Mouse (Mus musculus) hindlimb bud, embryonic 11.5 days (tissue): ENCODE data around the gene Dok4.

Experiments used
- DNase-seq: peaks from one replicate; pipeline ENCODE4 v3.0.0-alpha.2; 2012; ENCODE audit warnings: low read depth, low spot score; ENCODE audit errors: extremely low spot score

Dok4 gene

DNA sequence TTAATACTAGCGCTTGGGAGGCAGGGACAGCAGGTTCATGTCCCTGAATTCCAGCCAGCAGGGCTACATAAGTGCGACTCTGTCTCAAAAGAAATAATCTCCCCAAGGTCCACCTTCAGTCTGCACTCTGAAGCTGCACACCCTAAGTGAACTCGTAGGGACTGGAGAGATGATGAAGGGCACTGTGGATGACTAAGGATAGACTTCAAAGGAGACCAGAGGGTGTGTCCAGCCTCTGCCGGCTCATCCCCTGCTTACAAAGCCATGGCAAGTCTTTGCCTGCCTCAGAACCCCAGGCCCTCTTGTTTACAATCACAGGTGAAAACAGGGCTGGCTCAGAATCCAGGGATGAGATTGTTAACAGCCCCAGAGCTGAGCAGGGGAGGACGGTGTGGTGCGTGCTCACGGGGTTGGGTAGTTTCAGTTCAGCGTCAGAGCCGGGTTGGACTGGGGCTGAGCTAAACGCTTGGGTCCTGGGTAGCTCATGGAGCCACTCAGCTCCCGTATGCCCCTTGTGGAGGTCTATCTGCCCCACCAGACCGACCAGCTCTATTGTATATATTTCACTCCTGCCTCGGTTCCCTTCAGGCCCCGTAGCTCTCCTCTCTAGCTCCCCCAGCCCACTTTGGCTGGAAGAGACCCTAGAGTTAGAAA lies 12.4 kb upstream of the Dok4 start:
- DNase-seq = no peak

DNA sequence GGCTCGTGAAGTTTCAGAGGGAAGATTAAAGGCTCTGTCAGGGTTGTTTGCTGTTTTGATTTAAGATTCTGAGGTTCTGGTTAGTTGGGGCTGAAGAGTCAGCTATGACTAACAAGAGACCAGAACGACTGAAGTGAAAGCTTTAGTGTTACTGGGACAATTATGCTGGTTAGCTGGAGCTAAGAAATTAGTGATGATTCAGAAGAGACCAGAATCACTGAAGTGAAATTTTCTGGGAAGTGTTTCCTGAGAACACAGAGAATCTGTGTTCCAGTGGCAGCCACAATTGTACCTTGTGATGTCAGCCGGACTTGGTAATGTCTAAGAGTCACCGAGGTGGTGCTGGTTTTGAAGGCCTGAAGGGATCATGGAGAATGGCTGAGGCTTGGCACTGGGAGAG lies 4.6 kb upstream of the Dok4 start:
- DNase-seq = no peak

DNA sequence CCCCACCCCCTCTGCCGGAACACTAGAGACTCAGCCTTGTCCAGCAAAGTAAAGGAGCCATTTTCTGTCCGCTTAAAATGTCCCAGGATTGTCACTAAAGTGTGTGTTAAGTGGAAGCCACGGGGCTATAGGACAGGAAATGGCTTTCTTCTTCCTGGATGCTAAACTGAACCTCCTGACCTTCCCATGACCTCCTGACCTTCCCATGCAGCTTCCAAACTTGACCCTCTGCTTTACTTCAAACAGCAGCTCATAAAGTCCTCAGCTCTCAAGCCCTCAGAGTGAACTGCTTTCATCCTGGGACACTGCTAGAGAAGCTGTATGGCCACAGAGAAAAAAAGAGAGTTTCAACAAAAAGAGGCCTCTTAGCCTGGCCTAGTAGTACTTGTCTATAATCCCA lies 690 bp upstream of the Dok4 start:
- DNase-seq = no peak

DNA sequence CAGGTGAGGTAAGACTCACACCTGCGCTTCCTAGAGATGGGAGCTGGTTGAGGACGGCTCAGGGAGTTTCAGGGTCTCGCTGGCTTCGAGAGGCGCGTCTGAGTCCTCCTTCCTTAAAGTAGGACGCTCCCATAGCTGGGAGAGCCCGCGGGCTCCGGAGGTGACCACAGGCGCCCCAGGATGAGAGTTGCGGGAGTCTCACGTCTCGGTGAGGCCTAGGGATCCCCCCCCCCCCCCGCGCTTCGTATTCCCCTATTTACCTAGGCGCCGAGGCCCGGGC lies 319 bp downstream of the Dok4 start:
- no peak for DNase-seq

DNA sequence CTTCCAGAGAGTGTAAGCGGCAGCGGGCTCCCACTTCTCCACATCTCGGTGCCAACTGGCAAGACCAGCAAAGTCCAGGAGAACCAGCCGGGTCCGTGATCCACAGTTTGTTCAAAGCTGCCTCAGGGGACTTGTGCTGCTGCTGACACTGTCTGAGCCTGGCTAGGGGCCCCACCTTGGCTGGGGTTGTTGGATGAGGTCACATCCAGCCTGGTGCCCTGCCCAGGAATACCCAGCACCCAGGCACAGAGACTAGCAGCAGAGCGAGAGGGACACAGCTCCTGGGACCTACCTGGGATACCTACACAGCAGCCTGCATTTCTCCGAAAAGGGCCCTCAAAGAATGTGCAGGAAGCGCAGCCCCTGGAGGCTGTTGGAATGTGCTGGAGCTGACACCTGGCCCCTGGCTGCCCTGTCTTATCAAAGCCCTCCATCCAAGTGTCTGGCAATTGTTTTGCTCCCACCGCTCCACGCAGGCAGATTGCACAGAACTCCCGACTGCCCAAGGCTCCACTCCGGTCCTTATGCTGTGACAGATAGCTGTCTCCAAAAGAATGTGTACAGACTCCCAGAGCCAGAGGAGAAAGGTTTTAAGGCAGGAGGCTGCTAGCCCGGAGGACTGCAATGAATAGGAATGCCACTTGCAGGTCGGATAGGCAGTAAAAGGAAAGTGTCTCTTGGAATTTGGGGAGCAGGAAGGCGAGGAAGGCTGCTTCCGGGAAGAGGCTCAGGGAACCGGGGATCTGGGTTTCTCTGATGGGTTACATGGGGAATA lies 847 bp downstream of the Dok4 start:
- no peak for DNase-seq

DNA sequence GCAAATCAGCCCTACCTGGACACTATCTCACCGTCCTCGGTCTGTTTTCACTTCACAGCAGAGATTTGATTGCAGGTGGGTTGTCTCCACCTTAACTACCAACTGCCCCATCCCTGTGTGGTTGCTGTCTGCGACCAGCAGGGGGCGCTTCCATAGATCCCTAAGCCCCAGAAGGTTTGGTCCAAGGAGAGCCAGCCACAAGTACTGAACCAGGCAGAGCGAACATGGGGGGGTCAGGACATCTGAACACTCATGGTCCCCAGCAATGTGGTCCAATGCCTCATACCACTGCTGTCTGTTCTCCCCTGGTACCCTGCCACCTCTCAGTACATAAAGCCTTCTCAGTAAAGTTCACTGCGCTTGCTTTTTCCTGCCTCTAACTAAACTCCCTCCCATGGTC lies 1.8 kb downstream of the Dok4 start:
- DNase-seq = no peak

DNA sequence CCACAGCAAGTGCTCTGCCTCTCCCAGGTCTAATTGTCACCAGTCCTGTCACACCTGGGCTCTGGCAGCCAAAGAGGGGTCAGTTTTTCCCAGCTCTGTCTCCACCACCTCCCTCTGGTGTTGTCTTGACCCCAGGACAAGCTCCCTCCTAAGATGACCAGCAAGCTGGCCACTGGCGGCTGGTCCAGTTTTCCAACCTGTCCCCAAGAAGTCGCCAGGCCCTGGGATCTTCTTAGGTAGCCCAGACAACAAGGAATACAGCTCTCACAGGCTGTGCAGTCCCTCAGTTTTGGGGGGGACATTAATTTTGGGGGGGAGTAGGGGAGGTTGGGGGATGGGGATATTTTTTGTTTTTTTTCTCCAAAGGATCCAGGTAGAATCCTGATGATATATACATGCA lies 3.6 kb downstream of the Dok4 start:
- DNase-seq = no peak

DNA sequence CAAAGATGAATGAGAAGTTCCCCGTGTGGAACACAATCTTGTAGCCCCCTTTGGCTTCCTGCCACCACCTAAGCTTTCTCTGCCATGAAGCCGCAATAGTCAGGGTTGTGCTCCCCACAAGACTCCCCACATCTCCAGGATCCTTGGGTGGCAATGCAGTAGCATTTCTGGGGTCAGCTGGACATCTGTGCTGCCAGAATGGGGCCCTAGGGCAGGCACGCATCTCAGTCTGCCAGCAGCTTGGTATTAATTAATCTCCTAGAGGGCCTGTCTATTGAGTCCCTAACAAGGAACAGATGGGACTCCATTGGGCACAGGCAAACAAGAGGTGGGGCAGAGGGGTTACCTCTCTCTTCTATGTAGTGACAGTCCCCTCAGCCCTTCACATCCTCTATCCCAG lies 4.0 kb downstream of the Dok4 start:
- DNase-seq = no peak

DNA sequence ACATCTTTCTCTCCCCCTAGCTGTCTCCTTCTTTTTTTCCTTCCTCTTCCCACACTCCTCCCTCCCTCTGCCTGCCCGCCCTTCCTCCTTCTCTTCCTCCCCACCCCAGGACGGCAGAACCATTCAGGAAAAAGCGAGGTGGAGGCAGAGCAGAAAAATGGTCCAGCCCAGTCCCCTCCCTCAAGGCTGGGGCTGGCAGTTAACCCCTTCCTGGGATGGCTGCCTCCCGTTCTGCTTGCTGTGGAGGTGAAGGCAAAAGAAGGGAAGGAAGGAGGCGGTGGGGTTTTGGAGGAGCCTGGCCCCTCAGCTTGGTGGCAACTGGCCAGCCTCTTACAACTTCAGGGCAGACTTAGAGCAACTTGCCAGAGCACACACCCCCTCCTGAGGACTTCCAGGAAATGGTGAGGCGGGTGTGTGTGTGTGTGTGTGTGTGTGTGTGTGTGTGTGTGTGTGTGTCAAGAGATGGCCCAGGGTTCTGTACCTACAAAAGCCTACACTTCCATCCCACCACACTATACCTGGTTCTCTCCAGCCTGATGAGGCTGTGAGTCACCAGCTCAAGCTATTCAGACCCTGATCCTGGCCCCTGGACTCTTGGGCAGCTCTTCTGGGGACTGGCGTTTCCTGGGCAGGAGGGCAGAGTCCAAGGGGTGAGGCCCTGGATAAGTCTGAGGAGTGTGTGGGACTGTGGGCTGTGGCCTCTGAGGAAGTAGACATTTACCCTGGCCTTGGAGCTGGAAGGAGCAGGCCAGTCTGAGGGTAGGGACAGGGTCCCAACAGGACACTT lies 4.8 kb downstream of the Dok4 start:
- DNase-seq = no peak

DNA sequence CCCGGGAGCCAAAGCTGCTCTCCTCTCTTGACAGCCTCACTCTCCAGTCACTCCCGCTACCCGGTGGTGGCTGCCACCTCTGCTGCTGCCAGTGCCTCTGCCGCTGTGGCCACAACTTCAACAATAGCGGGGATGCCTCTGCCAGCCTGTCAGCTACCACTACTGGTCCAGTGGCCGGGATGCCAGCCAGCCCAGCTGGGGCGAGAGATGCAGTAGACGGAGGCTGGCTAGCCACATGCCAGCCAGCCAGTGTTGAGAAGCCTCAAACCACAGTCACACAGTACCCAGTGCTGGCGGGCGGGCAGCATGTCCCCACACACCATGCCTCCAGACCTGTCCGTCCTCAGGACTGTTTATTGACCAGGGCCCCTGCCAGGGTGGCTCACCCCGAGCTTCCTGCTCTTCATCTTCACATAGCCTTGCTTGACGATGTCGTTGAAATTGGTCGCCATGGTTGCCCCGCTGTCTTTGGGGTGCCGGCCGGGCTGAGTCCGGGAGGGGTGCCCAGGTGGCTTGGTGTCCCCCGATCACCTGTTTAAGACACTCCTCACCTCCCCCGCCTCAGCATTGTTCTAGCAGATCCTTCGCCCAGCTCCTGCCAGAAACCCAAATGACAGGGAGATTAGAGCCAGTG lies 5.5 kb downstream of the Dok4 start:
- DNase-seq = no peak

DNA sequence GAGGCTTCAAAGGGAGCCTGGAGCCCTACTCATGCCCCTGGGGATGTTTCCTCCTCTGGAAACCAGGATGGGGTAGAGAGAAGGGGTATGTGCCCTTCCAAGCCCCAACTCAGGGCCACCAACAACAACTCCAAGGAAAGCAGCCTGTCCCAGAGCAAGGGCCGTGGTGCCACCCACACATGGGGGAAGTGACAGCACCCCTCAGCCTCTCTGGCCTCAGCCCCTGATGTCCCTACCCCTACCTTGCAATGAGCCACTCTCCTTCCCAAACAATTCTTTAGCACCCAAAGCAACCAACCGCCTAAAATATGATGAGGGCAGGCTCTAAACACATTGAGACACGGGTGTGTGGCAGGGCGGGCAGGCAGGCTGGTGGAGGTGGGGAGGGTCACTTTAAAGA lies 6.1 kb downstream of the Dok4 start:
- no peak for DNase-seq

DNA sequence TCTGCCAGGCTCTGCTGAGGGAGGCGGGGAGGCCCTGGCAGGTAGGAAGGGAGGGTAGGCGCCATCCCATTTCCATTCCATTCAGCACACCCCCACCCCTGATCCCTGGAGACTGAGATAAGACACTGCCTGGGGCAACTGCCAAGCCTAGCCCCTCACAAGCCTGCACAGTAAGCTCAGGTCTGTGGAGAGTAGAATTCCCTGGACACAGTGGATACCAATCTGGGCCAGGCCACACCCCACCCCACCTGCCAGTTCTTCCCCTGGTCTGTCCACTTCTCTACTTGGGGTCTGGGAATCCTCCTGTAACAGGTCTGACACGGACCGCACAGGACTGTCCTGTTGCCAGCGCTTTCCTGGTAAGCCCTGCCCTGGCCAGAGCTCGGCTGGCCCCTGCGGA lies 7.0 kb downstream of the Dok4 start:
- no peak for DNase-seq

DNA sequence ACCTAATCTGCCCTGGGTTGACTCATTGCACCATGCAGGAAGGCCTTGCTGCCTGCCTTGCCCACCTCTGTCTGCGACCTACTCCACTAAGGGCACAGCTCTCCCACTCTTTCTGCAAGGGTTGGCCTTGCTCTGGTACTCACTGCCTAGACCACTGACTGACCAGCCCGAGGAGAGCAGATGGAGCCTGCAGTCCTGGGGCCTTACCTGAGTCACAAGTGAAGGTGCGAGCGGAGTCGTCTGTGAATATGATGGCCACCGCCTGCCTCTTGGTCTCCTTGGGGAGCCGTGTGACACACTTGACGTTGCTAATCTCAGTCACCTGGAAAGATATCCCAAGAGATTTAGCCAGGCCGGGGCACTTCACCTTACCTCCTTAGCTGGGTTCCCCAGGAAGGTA lies 9.2 kb downstream of the Dok4 start:
- no peak for DNase-seq

DNA sequence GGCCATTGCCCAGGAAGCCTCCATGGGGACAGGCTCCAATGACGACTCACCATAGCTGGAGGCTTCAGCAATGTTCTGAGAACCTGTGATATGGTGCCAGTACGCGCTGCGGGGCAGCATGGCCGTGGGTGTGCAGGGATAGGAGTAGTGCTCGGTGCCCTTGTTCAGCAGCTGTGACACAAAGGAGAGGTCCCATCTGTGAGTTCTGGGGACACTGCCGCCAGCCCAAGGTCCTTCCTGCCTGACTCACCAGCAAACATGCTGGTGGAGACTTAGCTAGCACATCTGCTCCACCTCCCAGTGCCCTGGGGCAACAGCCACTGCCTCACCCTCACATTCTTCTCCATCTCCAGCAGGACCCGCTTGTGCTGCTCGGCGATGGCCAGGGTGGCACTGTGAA lies 10.8 kb downstream of the Dok4 start:
- DNase-seq = no peak

DNA sequence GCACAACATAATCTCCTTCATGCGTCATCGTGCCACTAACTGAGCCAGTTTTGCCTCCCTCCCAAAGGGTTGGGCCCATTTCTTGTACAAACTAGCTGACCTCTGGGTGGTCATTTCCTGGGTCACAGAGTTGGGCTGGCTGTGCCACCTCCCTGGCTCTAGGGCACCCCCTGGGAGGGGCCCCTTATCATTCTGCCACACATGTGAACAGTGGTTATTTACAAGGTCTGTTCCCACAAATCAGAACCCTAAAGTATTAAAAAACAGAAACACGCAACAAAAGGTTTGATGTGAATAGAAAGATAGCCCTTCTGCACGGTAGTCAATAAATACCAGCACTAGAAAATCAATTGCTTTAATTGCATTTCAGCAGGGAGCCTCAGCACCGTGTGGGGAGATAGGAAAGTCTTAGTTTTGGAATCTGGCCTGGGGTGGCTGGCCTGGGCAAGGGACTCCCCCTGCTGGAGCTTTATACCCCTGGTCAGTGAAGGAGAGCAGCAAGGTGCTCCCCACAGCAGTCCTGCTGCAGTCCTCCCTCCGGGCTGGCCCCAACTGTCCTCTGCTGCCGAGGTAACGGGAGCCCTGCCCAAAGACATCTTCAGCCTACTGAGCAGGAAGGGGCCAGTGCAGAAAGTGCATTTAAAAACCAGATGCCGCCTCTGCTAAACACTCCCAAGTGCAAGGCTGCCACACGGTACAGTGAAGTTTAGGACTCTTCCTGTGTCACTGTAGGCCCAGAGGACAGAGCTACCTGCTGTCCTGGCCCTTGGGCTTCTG lies 12.0 kb downstream of the Dok4 start:
- no peak for DNase-seq

DNA sequence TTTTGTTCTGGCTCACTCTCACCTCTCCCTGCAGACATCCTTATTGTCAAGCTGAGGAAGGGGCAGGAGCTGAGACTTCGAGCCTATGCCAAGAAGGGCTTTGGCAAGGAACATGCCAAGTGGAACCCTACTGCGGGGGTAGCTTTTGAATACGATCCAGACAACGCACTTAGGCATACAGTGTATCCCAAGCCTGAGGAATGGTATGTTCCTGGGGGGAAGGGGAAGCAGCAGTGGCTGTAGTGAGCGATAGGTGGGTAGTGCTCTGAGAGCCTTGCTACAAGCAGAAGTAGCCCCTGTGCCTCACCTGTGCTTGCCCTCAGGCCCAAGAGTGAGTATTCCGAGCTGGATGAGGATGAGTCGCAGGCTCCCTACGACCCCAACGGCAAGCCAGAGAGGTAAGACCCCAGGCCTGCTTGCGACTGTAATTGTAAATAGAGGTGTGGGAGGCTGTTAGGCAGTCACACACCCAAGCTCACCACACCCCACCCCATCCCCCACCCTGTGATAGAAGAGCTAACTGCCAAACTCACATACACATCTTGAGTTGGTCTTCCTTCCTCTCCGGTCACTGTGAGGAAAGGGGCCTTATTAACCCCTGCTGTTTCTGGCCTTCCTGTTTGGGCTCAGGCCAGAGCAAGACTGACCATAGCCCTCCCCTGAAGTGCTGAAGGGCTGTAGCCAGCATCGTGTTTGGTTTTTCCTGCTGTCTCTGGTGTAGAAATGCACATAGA lies 13.5 kb downstream of the Dok4 start:
- no peak for DNase-seq

DNA sequence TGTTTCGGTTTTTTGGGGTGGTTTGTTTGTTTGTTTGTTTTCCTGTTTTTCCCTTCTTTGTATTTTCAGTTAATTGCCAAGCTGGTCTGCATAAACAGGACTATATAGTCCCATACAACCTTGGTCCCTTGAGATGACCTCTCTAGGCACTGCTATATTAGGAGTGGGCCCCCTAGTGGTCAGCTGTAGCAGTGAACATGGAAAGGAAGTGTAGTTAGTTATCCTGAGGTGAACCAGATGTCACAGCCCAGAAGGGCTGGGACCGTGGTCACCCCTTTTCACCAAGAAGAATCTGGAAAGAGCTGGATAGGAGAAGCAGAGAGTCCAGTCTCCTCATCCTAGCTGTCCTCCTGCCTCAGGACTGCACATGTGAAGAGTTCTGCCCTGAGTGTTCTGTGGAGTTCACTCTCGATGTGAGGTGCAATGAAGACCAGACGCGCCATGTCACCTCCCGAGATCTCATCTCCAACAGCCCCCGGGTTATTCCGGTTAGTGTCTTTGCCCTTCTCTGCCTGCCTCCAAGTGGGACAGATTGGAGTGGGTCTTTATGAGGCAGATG lies 14.7 kb downstream of the Dok4 start:
- no peak for DNase-seq

DNA sequence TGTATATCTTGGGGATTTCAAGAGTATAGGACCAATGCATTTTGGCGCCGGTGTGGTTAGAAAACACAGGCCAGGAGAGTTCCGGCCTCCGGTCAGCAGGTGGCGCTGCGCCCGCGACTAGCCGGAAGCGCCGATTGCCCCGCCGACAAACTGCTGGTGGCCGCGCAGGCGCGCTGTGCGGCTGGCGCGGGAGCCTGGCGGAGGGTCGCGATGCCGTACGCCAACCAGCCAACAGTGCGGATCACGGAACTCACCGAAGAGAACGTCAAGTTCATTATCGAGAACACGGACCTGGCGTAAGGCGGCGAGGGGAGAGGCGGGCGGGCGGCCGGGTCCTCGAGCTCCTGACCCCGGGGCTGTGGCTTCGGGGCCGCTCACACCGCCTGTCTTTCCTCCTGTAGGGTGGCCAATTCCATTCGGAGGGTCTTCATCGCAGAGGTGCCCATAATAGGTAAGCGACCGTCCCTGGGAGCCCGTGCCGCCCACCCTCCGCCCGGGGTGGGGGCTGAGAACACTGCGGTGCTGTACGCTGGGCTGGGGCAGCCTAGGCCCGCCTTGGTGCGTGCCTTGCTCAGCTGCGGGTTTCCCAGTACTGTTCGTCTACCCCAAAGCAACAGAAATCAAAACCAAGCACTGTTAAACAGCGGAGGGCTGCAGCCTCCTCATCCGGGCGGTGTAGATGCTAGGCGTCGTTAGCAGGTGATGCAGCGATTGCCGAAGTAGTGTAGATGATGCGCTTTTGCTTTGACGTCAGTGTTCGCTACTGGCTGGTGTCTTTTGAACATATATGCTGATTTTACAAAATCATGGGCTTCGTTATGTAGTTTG lies 18.6 kb downstream of the Dok4 start, which contains the start of gene Polr2c:
Gene Polr2c (plus strand): TSS at position 105 of the 828 bp plus-strand sequence.
- DNase-seq = no peak

DNA sequence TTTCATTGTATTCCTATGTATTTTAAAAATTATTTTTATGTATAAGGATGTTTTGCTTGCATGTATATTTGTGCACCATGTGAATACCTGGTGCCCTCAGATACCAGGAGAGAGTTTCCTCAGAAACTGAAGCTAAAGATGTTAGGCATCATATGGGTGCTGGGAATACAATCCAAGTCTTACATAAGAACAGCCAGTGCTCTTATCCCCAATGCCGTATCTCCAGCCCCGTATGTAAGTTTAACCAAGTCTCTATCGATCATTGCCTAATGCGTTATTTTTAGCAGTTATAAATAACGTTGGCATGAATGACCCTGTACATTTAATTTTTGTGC lies 19.2 kb downstream of the Dok4 start:
- DNase-seq = no peak
